Mouse (Mus musculus) left cerebral cortex, adult 2 months (tissue): ENCODE results near the gene Cirbp. TPM values are rescaled to one million over a fixed set of nuclear protein-coding genes. Genes with fewer than 3 reads are reported as not detected.

Experiments used
- DNase-seq, 2 experiments: peaks; one replicate each; pipeline ENCODE4 v3.0.0; 2021 to 2022; ENCODE audit warnings: low spot score in 2 of 2, mixed read lengths in 1 of 2; ENCODE audit errors: extremely low spot score in 1 of 2
- H3K27ac ChIP-seq: fragments of 200-600 bp; 2 replicates; pipeline ENCODE4 v1.8.1; 2022
- H3K4me3 ChIP-seq: fragments of 200-600 bp; 2 replicates; pipeline ENCODE4 v1.8.1; 2022
- CTCF ChIP-seq: fragments of 200-600 bp; IDR thresholded peaks from 2 replicates; pipeline ENCODE4 v1.8.1; 2022; ENCODE audit warnings: antibody characterized with exemption, mild to moderate bottlenecking, moderate library complexity
- intact Hi-C: fragments of 180-260 bp; cut with DNase I; formaldehyde crosslinking; loops from one replicate; pipeline ENCODE4 v1.15.1; 2025
- total RNA-seq, 2 experiments: library from RNA; stranded (reverse); gene quantifications; 2 replicates each; pipeline ENCODE4 v1.2.3; 2021

Gene Cirbp
- total RNA-seq, 2 experiments from 2014 or later: 75.8 to 93.0 TPM

GRCm38 (mm10) chr10:80177441-80178279, 11.9 kb downstream of the Cirbp start:
- intact Hi-C loops: loop anchor here (10.0 kb wide), 1 partner anchor 197 kb away; no protein-coding TSS in a partner anchor
- H3K4me3 ChIP-seq: no peak overlapping the region
- no peak for TF ChIP-seq CTCF
- no peak for DNase-seq
- no peak overlapping the region for H3K27ac ChIP-seq

GRCm38 (mm10) chr10:80179068-80180051, 13.6 kb downstream of the Cirbp start, which contains the start of gene Efna2:
TSS of gene Efna2 (plus strand) at chr10:80179482.
- intact Hi-C loops: loop anchor here (1.0 to 10.0 kb wide), 2 partner anchors 66 to 195 kb away; no protein-coding TSS in a partner anchor
- no peak for TF ChIP-seq CTCF
- Histone ChIP-seq H3K27ac (peak within 1 kb of the TSS; percentile 80), H3K4me3 (peak within 1 kb of the TSS; percentile 68)
- peak; percentile 65 to 71 for DNase-seq

GRCm38 (mm10) chr10:80180288-80180687, 14.5 kb downstream of the Cirbp start:
- Histone ChIP-seq H3K4me3 (peak overlapping the region; percentile 68), H3K27ac (no peak overlapping the region)
- no peak for DNase-seq
- TF ChIP-seq CTCF: no peak
- intact Hi-C loops: no loop called here

- intact Hi-C loops: no loop called here
- no peak for TF ChIP-seq CTCF
- no peak overlapping the region for H3K27ac ChIP-seq
These were observed 15.0 kb downstream of the Cirbp start for GRCm38 (mm10) chr10:80180823-80181222.

GRCm38 (mm10) chr10:80182547-80182946, 16.8 kb downstream of the Cirbp start:
- no peak for TF ChIP-seq CTCF

More at GRCm38 (mm10) chr10:80180823-80181222, 15.0 kb downstream of the Cirbp start:
- no peak for DNase-seq
- H3K4me3 ChIP-seq: peak overlapping the region; percentile 68; the same call in 1 of the 2 replicates

GRCm38 (mm10) chr10:80186649-80187048, 20.9 kb downstream of the Cirbp start:
- no peak overlapping the region for H3K27ac ChIP-seq
- intact Hi-C loops: no loop called here
- no peak for DNase-seq
- no peak overlapping the region for H3K4me3 ChIP-seq
- no peak for TF ChIP-seq CTCF

More at GRCm38 (mm10) chr10:80182547-80182946, 16.8 kb downstream of the Cirbp start:
- intact Hi-C loops: no loop called here
- DNase-seq: no peak
- Histone ChIP-seq H3K27ac (no peak overlapping the region), H3K4me3 (no peak overlapping the region)

- no peak overlapping the region for H3K4me3 ChIP-seq
- H3K27ac ChIP-seq: no peak overlapping the region
- intact Hi-C loops: no loop called here
- no peak for DNase-seq
- no peak for TF ChIP-seq CTCF
These were observed 22.0 kb downstream of the Cirbp start for GRCm38 (mm10) chr10:80187739-80188138.

- no peak overlapping the region for H3K27ac ChIP-seq
- DNase-seq: no peak
- TF ChIP-seq CTCF: no peak
- H3K4me3 ChIP-seq: no peak overlapping the region
- intact Hi-C loops: no loop called here
These were observed 22.8 kb downstream of the Cirbp start for GRCm38 (mm10) chr10:80188453-80189024.

GRCm38 (mm10) chr10:80189999-80190398, 24.2 kb downstream of the Cirbp start:
- Histone ChIP-seq H3K4me3 (peak overlapping the region; percentile 41), H3K27ac (peak overlapping the region; percentile 13)
- intact Hi-C loops: no loop called here

GRCm38 (mm10) chr10:80190491-80191051, 24.8 kb downstream of the Cirbp start:
- peak in 1 of 2 experiments; percentile 29 for DNase-seq
- peak overlapping the region; percentile 41 for H3K4me3 ChIP-seq

More at GRCm38 (mm10) chr10:80189999-80190398, 24.2 kb downstream of the Cirbp start:
- no peak for TF ChIP-seq CTCF
- no peak for DNase-seq

GRCm38 (mm10) chr10:80193976-80194375, 28.2 kb downstream of the Cirbp start:
- intact Hi-C loops: no loop called here
- no peak for DNase-seq
- TF ChIP-seq CTCF: no peak
- Histone ChIP-seq H3K4me3 (no peak overlapping the region), H3K27ac (no peak overlapping the region)

More at GRCm38 (mm10) chr10:80190491-80191051, 24.8 kb downstream of the Cirbp start:
- peak overlapping the region; percentile 13 for H3K27ac ChIP-seq
- no peak for TF ChIP-seq CTCF
- intact Hi-C loops: no loop called here
